Comparison of ENCODE assay signal across 8 mouse cellular contexts in the genomic region with DNA sequence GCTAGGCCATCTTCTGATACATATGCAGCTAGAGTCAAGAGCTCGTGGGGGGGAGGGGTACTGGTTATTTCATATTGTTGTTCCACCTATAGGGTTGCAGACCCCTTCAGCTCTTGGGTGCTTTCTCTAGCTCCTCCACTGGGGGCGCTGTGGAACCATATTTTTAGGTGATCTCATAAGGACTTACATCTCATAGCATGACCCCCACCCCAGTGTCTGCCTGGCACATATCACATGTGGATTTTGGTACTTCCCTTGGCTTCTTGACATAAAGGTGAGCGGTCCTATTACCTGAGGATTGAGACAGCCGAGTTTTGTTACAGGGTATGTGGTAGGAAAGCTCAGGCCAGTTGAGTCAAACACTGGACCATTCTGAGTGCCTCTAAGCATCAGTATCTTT. TPM values are rescaled to one million over a fixed set of nuclear protein-coding genes. Genes with fewer than 3 reads are reported as not detected.
DNase-seq lines count a peak whose midpoint lies in the region; ATAC-seq and TF ChIP-seq lines count a peak whose summit lies in the region.

No protein-coding gene starts in this region.

- ATAC-seq in kidney, embryonic 14.5 days (ENCODE audit: low FRiP score, low TSS enrichment), result no peak; the same call in 1 of the 2 replicates
- ATAC-seq in megakaryocyte, adult 5-6 weeks (ENCODE audit: poor library complexity, severe bottlenecking), result peak; percentile 68
- no peak for ATAC-seq in stomach, postnatal 0 days (ENCODE audit: low FRiP score, low TSS enrichment)

- no peak overlapping the region for H3K4me3 ChIP-seq in kidney, embryonic 14.5 days (ENCODE audit: low read length)
- H3K4me3 ChIP-seq in embryonic facial prominence, embryonic 10.5 days, result no peak overlapping the region
- H3K4me3 ChIP-seq in stomach, postnatal 0 days (ENCODE audit: low read depth, low read length), result no peak overlapping the region

- peak; percentile 6 for DNase-seq in kidney, adult 18-20 months
- DNase-seq in ES-CJ7 (ENCODE audit: low read depth, low spot score), result peak; percentile 65
- peak; percentile 50 for DNase-seq in embryonic facial prominence, embryonic 10.5 days (ENCODE audit: low spot score)
- DNase-seq in stomach, postnatal 0 days (ENCODE audit: low spot score), result peak; percentile 15
- no peak for DNase-seq in frontal cortex, postnatal 36 days (ENCODE audit: low spot score in 2 of 2)
- no peak for DNase-seq in urinary bladder, adult 2 months (ENCODE audit: low spot score)

- no peaks in the 10 kb centered on the region for H3K9me3 ChIP-seq in kidney, embryonic 14.5 days (ENCODE audit: control insufficient read depth, low read length)
- no peaks in the 10 kb centered on the region for H3K9me3 ChIP-seq in embryonic facial prominence, embryonic 10.5 days
- H3K9me3 ChIP-seq in stomach, postnatal 0 days (ENCODE audit: control insufficient read depth, low read length), result no peaks in the 10 kb centered on the region

- TF ChIP-seq EP300 in stomach, postnatal 0 days (optimal IDR thresholded peaks at IDR 0.05), result no peak

- H3K9ac ChIP-seq in kidney, embryonic 14.5 days (ENCODE audit: low read depth, low read length), result no peak overlapping the region
- H3K9ac ChIP-seq in stomach, postnatal 0 days (ENCODE audit: low read length), result no peak overlapping the region

- no peaks in the 10 kb centered on the region for H3K4me1 ChIP-seq in kidney, embryonic 14.5 days (ENCODE audit: control insufficient read depth, insufficient read depth, low read length)
- H3K4me1 ChIP-seq in embryonic facial prominence, embryonic 10.5 days, result no peaks in the 10 kb centered on the region
- H3K4me1 ChIP-seq in stomach, postnatal 0 days (replicated peaks; ENCODE audit: control insufficient read depth, insufficient read depth), result no peaks in the 10 kb centered on the region

- no peak overlapping the region for H3K27ac ChIP-seq in kidney, embryonic 14.5 days (ENCODE audit: low read depth, low read length)
- H3K27ac ChIP-seq in embryonic facial prominence, embryonic 10.5 days (replicated peaks), result no peak overlapping the region
- no peak overlapping the region for H3K27ac ChIP-seq in stomach, postnatal 0 days (replicated peaks)

- H3K27me3 ChIP-seq in kidney, embryonic 14.5 days (ENCODE audit: control insufficient read depth, insufficient read depth, low read length), result no peaks in the 10 kb centered on the region
- H3K27me3 ChIP-seq in embryonic facial prominence, embryonic 10.5 days (replicated peaks; ENCODE audit: low read depth, poor library complexity, severe bottlenecking), result no peaks in the 10 kb centered on the region
- no peaks in the 10 kb centered on the region for H3K27me3 ChIP-seq in stomach, postnatal 0 days (ENCODE audit: control insufficient read depth, insufficient read depth, low read length)

- no peak overlapping the region for H3K4me2 ChIP-seq in kidney, embryonic 14.5 days (replicated peaks; ENCODE audit: low read depth, low read length)
- H3K4me2 ChIP-seq in stomach, postnatal 0 days (replicated peaks; ENCODE audit: low read depth), result no peak overlapping the region

- H3K36me3 ChIP-seq in kidney, embryonic 14.5 days (ENCODE audit: control insufficient read depth, insufficient read depth, low read length), result no peaks in the 10 kb centered on the region
- H3K36me3 ChIP-seq in embryonic facial prominence, embryonic 10.5 days (replicated peaks), result no peaks in the 10 kb centered on the region
- H3K36me3 ChIP-seq in stomach, postnatal 0 days (ENCODE audit: control insufficient read depth, insufficient read depth, low read length), result no peaks in the 10 kb centered on the region

- peak; percentile 40 for TF ChIP-seq CTCF in stomach, postnatal 0 days (IDR thresholded peaks at IDR 0.05; ENCODE audit: low read depth)

- WGBS in kidney, embryonic 14.5 days, result 56% methylated on average over 4 of the region's 4 CpGs
- 57% methylated on average over 4 of the region's 4 CpGs for WGBS in embryonic facial prominence, embryonic 10.5 days
- WGBS in stomach, postnatal 0 days, result 52% methylated on average over 4 of the region's 4 CpGs

RNA-seq across cellular contexts. Expression of gene Serpini1, which starts 22.0 kb away (rescaled TPM):
- 4.3 and 4.4 TPM in 2 replicates for polyA plus RNA-seq in kidney, embryonic 14.5 days (2014; fragmentation: Nextera tagmentation; extraction: Ambion mirVana)
- polyA plus RNA-seq in embryonic facial prominence, embryonic 10.5 days (2016; fragmentation: Nextera tagmentation; extraction: Ambion mirVana), result 6.7 and 7.4 TPM in 2 replicates
- total RNA-seq in megakaryocyte, adult 5-6 weeks (2015), result 0.76 and 2.4 TPM in 2 replicates
- total RNA-seq in megakaryocyte, adult 5-6 weeks (2017), result 1.1 and 3.4 TPM in 2 replicates
- polyA plus RNA-seq in stomach, postnatal 0 days (2015; fragmentation: Nextera tagmentation; extraction: Ambion mirVana), result 3.9 and 4.6 TPM in 2 replicates
- 3.0 and 3.2 TPM in 2 replicates for polyA plus RNA-seq in urinary bladder, adult 2 months (2012; rRNA removed)

RNA-seq across cellular contexts. Expression of gene Pdcd10, which starts 22.7 kb away (rescaled TPM):
- 104 and 117 TPM in 2 replicates for polyA plus RNA-seq in kidney, embryonic 14.5 days (2014; fragmentation: Nextera tagmentation; extraction: Ambion mirVana)
- 77.2 and 82.3 TPM in 2 replicates for polyA plus RNA-seq in embryonic facial prominence, embryonic 10.5 days (2016; fragmentation: Nextera tagmentation; extraction: Ambion mirVana)
- 81.3 and 90.3 TPM in 2 replicates for total RNA-seq in megakaryocyte, adult 5-6 weeks (2015)
- total RNA-seq in megakaryocyte, adult 5-6 weeks (2017), result 150 and 165 TPM in 2 replicates
- polyA plus RNA-seq in stomach, postnatal 0 days (2015; fragmentation: Nextera tagmentation; extraction: Ambion mirVana), result 99.8 and 102 TPM in 2 replicates
- 49.0 and 62.1 TPM in 2 replicates for polyA plus RNA-seq in urinary bladder, adult 2 months (2012; rRNA removed)

Comparison
In these comparisons a context has a peak if more than half of its experiments do, and no peak if none do; other contexts are left out.
1. DNase-seq: peak in kidney, adult 18-20 months (single experiment), ES-CJ7 (single experiment), embryonic facial prominence, embryonic 10.5 days (single experiment) and stomach, postnatal 0 days (single experiment); none in frontal cortex, postnatal 36 days (0 of 2) and urinary bladder, adult 2 months (single experiment).